Mouse (Mus musculus): Measurements from ENCODE around the gene Dbt. TPM values are rescaled to one million over a fixed set of nuclear protein-coding genes. Genes with fewer than 3 reads are reported as not detected.

Dbt gene
- polyA plus RNA-seq (2015; fragmentation: Nextera tagmentation; extraction: Ambion mirVana): 4.4 and 5.2 TPM in 2 replicates

DNA sequence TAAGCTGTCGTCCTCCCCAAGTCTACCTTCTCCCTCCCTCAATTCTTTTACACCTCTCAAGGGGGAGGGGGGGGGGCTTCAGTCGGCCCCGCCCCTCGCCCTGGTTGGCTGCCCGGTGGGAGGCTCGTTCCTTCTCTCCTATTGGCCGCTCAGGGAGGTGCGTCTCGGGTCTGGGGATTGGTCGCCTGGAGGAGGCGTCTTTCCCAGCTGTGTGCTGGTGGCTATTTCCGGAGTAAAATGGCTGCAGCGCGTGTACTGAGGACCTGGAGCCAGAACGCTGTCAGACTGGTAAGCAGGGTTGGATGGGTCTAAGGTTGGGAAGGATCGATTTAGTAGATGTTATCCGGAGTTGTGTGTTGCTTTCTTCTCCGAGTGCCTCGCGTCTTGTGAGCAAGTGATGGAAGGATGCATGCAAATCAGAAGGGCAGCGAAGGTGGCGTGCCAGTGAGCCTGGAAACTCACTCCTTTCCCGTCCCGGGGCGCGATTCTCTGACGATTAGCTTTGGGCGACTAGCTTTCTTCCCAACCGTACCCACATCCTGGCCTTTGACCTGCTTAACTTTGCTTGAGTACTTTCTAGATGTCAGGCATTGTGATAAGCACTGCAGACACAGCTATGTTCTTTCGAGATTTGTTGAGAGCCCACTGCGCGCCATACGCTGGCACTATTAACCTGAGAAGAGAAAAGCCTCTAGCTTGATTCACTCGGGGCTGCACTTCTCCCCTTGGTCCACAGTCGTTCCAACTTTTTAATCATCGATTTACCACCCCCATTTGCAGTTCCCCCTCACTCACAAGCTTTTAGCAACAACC lies at the start of gene Dbt:
Gene Dbt, plus strand, starts transcription at position 167 of the 813 bp plus-strand sequence.
- Histone ChIP-seq H3K9ac (ENCODE audit: low read depth, low read length) (peak within 1 kb of the TSS; percentile 38), H3K27me3 (replicated peaks; ENCODE audit: control insufficient read depth, insufficient read depth, low read length) (no peaks in the 10 kb centered on the region), H3K9me3 (ENCODE audit: control insufficient read depth) (no peaks in the 10 kb centered on the region), H3K36me3 (ENCODE audit: control insufficient read depth, insufficient read depth) (no peaks in the 10 kb centered on the region), H3K4me3 (ENCODE audit: low read depth, low read length) (peak within 1 kb of the TSS; percentile 61), H3K4me1 (replicated peaks; ENCODE audit: control insufficient read depth, insufficient read depth, low read length) (0 out of 2 replicates have a peak, but pooled peaks cover 5% of the 10 kb centered on the region), H3K4me2 (replicated peaks; ENCODE audit: low read depth) (peak within 1 kb of the TSS; percentile 73), H3K27ac (ENCODE audit: low read depth, low read length) (no peak within 1 kb of the TSS)
- 0 out of 2 replicates have a peak, but pooled peaks have one; percentile 20 for TF ChIP-seq CTCF (IDR thresholded peaks at IDR 0.05; ENCODE audit: low read depth)
- ATAC-seq: peak; percentile 92
- WGBS: under 1% methylated on average over 36 of the region's 36 CpGs

DNA sequence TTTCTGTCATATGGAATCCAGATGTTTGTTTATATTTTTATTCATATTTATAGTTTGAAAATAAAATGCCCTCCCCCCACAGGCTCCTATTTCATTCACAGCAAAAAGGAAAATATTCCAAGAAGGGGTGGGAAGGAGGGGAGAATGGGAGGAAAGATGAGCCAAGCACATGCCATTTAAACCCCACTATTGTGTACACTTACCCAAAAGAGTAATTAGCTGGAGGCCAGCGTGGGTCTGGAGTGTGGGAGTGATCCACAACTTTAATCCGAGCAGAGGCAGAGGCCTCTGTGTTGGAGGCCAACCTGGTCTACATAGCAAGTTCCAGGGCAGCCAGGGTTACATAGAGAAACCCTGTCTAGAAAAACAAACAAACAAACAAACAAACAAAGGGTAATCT lies 48.6 kb upstream of the Dbt start:
- no peak for TF ChIP-seq CTCF (IDR thresholded peaks at IDR 0.05; ENCODE audit: low read depth)
- no peaks in the 10 kb centered on the region for H3K36me3 ChIP-seq (ENCODE audit: control insufficient read depth, insufficient read depth)
- H3K4me3 ChIP-seq (ENCODE audit: low read depth, low read length): no peak overlapping the region
- H3K9ac ChIP-seq (ENCODE audit: low read depth, low read length): no peak overlapping the region
- WGBS: 59% methylated on average over 2 of the region's 2 CpGs
- H3K27me3 ChIP-seq (replicated peaks; ENCODE audit: control insufficient read depth, insufficient read depth, low read length): no peaks in the 10 kb centered on the region
- H3K4me1 ChIP-seq (replicated peaks; ENCODE audit: control insufficient read depth, insufficient read depth, low read length): no peaks in the 10 kb centered on the region
- no peaks in the 10 kb centered on the region for H3K9me3 ChIP-seq (ENCODE audit: control insufficient read depth)
- no peak overlapping the region for H3K4me2 ChIP-seq (replicated peaks; ENCODE audit: low read depth)
- H3K27ac ChIP-seq (ENCODE audit: low read depth, low read length): no peak overlapping the region
- ATAC-seq: no peak

GRCm38 (mm10) chr3:116465709-116466108 lies 47.2 kb upstream of the Dbt start:
- no peak overlapping the region for H3K27ac ChIP-seq (ENCODE audit: low read depth, low read length)
- no peak overlapping the region for H3K4me2 ChIP-seq (replicated peaks; ENCODE audit: low read depth)
- WGBS: 89% methylated on average over 12 of the region's 12 CpGs
- no peak overlapping the region for H3K4me3 ChIP-seq (ENCODE audit: low read depth, low read length)
- no peaks in the 10 kb centered on the region for H3K36me3 ChIP-seq (ENCODE audit: control insufficient read depth, insufficient read depth)
- H3K4me1 ChIP-seq (replicated peaks; ENCODE audit: control insufficient read depth, insufficient read depth, low read length): no peaks in the 10 kb centered on the region
- no peak overlapping the region for H3K9ac ChIP-seq (ENCODE audit: low read depth, low read length)
- no peak for TF ChIP-seq CTCF (IDR thresholded peaks at IDR 0.05; ENCODE audit: low read depth)
- H3K9me3 ChIP-seq (ENCODE audit: control insufficient read depth): no peaks in the 10 kb centered on the region
- H3K27me3 ChIP-seq (replicated peaks; ENCODE audit: control insufficient read depth, insufficient read depth, low read length): no peaks in the 10 kb centered on the region
- no peak for ATAC-seq

DNA sequence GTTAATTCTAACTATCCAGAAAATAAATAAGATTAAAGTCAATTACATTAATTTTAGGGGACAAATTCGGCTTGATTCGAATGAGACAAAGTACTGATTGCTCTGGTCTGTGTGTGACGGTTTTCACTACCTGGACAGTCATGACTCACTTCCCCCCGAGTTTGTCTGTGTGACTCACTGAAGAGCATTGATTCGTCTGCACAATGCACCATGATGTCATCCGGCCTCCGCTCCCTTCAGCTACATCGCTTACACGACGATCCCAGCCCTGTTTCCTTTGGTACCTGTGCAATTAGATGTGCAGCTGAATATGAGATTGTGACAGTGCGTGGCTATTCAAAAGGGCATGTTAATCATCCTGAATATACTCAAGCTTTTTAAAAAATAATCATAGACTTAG lies 38.3 kb upstream of the Dbt start:
- H3K27ac ChIP-seq (ENCODE audit: low read depth, low read length): no peak overlapping the region
- H3K9ac ChIP-seq (ENCODE audit: low read depth, low read length): no peak overlapping the region
- no peaks in the 10 kb centered on the region for H3K27me3 ChIP-seq (replicated peaks; ENCODE audit: control insufficient read depth, insufficient read depth, low read length)
- H3K36me3 ChIP-seq (ENCODE audit: control insufficient read depth, insufficient read depth): no peaks in the 10 kb centered on the region
- H3K4me3 ChIP-seq (ENCODE audit: low read depth, low read length): no peak overlapping the region
- no peaks in the 10 kb centered on the region for H3K9me3 ChIP-seq (ENCODE audit: control insufficient read depth)
- ATAC-seq: peak; percentile 43; the same call in 1 of the 2 replicates
- WGBS: 63% methylated on average over 11 of the region's 11 CpGs
- TF ChIP-seq CTCF (IDR thresholded peaks at IDR 0.05; ENCODE audit: low read depth): no peak
- no peaks in the 10 kb centered on the region for H3K4me1 ChIP-seq (replicated peaks; ENCODE audit: control insufficient read depth, insufficient read depth, low read length)
- H3K4me2 ChIP-seq (replicated peaks; ENCODE audit: low read depth): no peak overlapping the region

DNA sequence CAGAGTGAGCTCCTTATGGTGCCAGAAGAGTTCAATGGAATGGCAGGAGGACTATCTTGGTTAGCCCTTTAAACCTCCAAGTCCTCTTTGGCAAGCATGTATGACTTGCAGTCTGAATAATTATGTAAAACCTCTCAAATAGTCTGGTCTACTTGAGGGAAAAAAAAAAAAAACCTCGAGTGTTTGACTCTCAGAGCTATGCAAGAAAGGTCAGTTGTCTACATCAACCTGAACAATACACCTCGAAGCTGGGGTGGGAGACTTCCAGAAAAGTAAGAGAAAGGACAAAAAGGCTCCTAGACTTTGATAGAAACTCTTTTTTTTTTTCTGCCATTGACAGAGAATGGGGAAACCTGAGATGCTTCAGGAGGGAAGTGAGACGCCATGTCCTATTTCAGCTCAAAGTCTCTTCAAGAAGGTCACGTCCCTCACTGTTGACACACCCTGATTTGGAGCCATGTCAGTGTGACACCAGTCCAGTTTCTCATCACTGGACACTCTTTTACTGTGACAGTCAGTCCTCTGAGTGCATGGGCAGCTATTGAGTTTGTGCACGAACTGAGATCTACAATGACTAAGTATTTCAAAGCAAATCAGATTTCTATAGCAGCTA lies 36.1 kb upstream of the Dbt start:
- H3K9ac ChIP-seq (ENCODE audit: low read depth, low read length): no peak overlapping the region

GRCm38 (mm10) chr3:116477351-116477750 lies 35.5 kb upstream of the Dbt start:
- WGBS: 91% methylated on average over 7 of the region's 7 CpGs
- TF ChIP-seq CTCF (IDR thresholded peaks at IDR 0.05; ENCODE audit: low read depth): no peak
- ATAC-seq: no peak
- no peak overlapping the region for H3K27ac ChIP-seq (ENCODE audit: low read depth, low read length)
- H3K4me2 ChIP-seq (replicated peaks; ENCODE audit: low read depth): no peak overlapping the region
- H3K4me1 ChIP-seq (replicated peaks; ENCODE audit: control insufficient read depth, insufficient read depth, low read length): no peaks in the 10 kb centered on the region
- H3K36me3 ChIP-seq (ENCODE audit: control insufficient read depth, insufficient read depth): no peaks in the 10 kb centered on the region
- H3K9me3 ChIP-seq (ENCODE audit: control insufficient read depth): no peaks in the 10 kb centered on the region
- H3K9ac ChIP-seq (ENCODE audit: low read depth, low read length): no peak overlapping the region
- H3K27me3 ChIP-seq (replicated peaks; ENCODE audit: control insufficient read depth, insufficient read depth, low read length): no peaks in the 10 kb centered on the region
- H3K4me3 ChIP-seq (ENCODE audit: low read depth, low read length): no peak overlapping the region

More for the DNA sequence above, 36.1 kb upstream of the Dbt start:
- H3K9me3 ChIP-seq (ENCODE audit: control insufficient read depth): no peaks in the 10 kb centered on the region
- H3K4me2 ChIP-seq (replicated peaks; ENCODE audit: low read depth): no peak overlapping the region
- H3K4me3 ChIP-seq (ENCODE audit: low read depth, low read length): no peak overlapping the region
- H3K27ac ChIP-seq (ENCODE audit: low read depth, low read length): no peak overlapping the region
- H3K36me3 ChIP-seq (ENCODE audit: control insufficient read depth, insufficient read depth): no peaks in the 10 kb centered on the region
- ATAC-seq: no peak
- TF ChIP-seq CTCF (IDR thresholded peaks at IDR 0.05; ENCODE audit: low read depth): no peak
- no peaks in the 10 kb centered on the region for H3K27me3 ChIP-seq (replicated peaks; ENCODE audit: control insufficient read depth, insufficient read depth, low read length)
- 65% methylated on average over 5 of the region's 5 CpGs for WGBS
- H3K4me1 ChIP-seq (replicated peaks; ENCODE audit: control insufficient read depth, insufficient read depth, low read length): no peaks in the 10 kb centered on the region

Data from intestine, postnatal 0 days (tissue).